Mouse (Mus musculus): ENCODE data around the gene Igf2bp2.
A peak's percentile ranks its signal among the peaks of the same experiment; 100 is the strongest.

Gene Igf2bp2

DNA sequence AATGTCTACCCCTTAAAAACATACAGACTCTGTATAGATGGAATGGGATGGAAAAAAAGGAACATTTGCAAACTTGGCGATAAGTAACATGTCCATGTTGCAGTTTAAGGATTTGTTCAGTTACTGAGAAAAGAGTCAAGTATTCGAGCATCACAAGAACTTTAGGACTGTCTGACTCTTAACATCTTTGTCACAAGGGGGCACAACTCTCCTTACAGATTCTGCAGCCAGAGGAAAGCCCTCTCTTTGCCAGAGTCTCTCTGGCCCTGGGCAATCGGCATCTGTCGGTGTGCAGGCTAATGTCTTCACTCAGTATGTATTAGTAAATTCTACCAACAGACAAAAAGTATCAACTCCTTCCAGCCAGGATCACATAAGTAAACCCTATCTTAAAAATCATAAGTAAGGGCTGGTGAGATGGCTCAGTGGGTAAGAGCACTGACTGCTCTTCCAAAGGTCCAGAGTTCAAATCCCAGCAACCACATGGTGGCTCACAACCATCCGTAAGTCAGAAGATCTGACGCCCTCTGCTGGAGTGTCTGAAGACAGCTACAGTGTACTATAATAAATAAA is 57.0 kb downstream of the Igf2bp2 start:
- DNase-seq (ENCODE audit: low read depth, low spot score) = peak; percentile 37

- peak; percentile 51 for DNase-seq (ENCODE audit: low read depth, low spot score)
These were observed 63.0 kb downstream of the Igf2bp2 start for GRCm38 (mm10) chr16:22100067-22100466.

- DNase-seq (ENCODE audit: low read depth, low spot score) = peak; percentile 52
These were observed 65.4 kb downstream of the Igf2bp2 start for GRCm38 (mm10) chr16:22097659-22098058.

DNA sequence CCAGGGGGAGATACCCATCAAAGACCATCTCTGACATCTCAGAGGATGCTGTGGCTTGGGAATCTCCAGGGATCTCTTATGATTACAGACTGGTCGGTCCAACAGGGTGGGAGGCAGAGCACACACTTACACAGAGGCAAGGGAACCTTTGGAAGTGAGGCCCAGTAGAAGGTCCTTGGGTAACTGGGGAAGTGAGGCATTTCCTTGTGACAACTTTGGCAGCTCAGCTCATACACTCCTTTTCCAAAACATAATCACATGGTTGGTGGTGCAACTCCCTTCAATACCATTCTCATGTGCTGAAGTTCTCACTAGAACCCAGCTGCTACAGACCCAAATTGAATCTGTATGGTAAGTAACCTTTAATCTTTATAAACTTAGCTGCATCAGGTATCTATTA is 67.3 kb downstream of the Igf2bp2 start:
- peak; percentile 39 for DNase-seq (ENCODE audit: low read depth, low spot score)

GRCm38 (mm10) chr16:22091255-22091783 is 71.8 kb downstream of the Igf2bp2 start:
- no peak for DNase-seq (ENCODE audit: low read depth, low spot score)

GRCm38 (mm10) chr16:22085411-22085810 is 77.7 kb downstream of the Igf2bp2 start:
- DNase-seq (ENCODE audit: low read depth, low spot score) = no peak

DNA sequence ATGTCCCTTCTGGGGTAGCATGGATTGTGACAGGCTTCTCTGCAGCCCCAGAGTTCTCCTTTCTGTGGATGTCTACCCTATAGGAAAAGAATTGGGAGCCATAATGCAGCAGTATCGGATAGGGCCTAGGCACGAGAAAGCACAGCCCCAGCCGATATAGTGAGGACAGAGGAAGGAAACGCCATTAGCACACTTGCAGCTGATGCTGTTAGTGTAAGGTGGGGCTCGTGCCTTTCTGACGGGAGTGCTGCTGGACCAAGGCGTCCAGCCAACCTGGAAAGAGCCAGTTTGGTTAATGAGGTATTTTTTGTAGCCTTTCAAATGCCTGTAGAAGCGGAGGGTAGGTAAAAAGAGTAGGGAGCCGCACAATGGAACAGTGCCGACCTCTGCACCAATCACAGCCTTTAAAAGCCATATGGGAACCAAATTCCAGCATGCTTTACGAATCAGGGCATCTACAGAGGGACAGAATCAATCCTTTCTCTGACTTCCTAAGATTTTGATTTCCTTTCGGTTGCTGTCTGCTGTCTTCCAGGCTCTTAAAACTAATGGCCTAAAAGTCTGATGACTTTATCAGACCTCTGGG is 82.9 kb downstream of the Igf2bp2 start:
- DNase-seq (ENCODE audit: low read depth, low spot score) = no peak

DNA sequence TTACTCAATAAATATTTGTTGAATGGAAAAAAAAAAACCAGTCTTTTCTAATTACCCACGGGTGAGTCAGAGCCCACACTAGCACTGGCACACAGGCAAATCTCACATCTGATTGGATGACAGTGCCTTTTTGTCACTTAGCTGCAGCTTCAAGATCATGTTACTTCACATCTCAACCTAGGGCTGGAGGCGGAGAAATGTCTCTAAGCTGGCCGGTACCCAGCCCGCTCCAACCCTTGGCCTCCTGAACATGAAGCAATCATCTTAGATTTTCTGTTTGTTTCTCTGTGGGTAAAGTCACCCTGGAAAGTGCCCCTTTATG is 86.5 kb downstream of the Igf2bp2 start:
- peak; percentile 98 for DNase-seq (ENCODE audit: low read depth, low spot score)

- no peak for DNase-seq (ENCODE audit: low read depth, low spot score)
These were observed 87.1 kb downstream of the Igf2bp2 start for GRCm38 (mm10) chr16:22075829-22076619.

DNA sequence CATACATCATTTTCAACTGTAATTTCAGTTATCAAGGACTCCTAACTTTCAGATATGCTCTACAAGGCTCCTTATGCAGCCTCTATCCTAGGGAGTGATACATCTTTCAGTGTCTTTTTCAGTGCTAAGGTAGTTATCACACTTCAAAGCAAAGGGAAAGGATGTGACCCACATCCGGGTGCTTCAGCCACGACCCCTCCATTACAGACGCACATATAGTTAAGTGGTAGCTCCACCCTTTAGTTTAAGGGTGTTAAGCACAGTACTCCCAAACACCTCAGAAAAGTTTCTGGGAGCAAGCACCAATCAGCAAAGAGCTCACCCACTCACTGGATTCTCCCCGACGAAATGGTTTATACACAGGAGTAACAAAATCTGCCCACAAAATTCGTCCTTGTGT is 88.0 kb downstream of the Igf2bp2 start:
- DNase-seq (ENCODE audit: low read depth, low spot score) = no peak

- peak; percentile 43 for DNase-seq (ENCODE audit: low read depth, low spot score)
These were observed 91.7 kb downstream of the Igf2bp2 start for GRCm38 (mm10) chr16:22071361-22071760.

DNA sequence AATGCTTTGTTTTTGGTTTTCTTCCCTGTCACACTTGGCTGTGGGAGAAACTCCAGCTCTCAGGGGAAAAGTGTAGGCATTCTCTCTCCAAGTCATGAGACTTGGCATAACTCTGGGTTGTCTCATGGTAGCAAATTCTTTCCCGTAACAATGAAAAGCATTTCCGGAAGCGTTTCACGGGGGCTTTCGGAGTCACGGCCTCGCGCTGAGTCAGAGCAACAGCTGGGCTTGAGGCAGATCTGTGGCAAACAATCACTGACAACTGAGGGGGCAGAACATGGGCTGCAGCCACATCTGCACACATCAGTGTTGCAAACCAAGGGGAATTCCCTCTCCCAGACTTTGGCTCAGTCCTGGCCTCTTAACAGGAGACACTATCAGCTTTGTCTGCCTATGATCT is 95.7 kb downstream of the Igf2bp2 start:
- DNase-seq (ENCODE audit: low read depth, low spot score) = peak; percentile 99

DNA sequence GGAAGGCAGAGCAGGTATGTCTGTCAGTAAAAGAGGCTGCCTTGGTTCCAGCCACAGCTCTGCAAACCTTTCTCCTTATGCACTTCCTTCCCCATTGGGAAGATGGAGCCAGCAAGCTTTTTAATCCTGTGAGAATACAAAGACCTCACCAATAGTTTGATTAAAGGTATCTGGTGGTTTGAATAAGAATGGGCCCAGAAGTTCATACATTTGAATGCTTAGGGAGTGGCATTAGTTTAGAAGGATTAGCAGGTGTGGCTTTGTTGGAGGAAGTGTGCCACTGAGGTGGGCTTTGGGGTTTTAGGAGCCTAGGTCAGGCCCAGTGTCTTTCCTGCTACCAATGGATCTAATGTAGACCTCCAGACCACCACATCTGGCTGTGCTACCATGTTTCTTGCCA is 97.6 kb downstream of the Igf2bp2 start:
- no peak for DNase-seq (ENCODE audit: low read depth, low spot score)

DNA sequence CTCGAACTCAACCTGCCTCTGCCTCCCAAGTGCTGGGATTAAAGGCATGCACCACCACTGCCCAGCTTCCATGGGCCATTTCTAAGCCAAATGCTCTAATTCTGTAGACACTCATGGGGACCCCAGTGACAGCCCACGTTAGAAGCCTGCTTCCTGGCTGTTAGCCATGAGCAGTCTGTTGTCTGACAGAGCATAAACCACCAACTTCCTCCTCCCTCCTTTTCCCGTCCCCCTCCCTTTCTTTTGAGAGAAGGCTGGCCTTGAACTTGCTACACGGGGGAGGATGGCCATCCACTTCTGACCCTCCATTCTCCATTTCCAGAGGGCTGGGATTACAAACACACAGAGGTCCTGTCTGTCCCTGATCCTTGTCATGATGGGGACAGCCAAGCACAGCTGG is 100.8 kb downstream of the Igf2bp2 start:
- no peak for DNase-seq (ENCODE audit: low read depth, low spot score)

DNA sequence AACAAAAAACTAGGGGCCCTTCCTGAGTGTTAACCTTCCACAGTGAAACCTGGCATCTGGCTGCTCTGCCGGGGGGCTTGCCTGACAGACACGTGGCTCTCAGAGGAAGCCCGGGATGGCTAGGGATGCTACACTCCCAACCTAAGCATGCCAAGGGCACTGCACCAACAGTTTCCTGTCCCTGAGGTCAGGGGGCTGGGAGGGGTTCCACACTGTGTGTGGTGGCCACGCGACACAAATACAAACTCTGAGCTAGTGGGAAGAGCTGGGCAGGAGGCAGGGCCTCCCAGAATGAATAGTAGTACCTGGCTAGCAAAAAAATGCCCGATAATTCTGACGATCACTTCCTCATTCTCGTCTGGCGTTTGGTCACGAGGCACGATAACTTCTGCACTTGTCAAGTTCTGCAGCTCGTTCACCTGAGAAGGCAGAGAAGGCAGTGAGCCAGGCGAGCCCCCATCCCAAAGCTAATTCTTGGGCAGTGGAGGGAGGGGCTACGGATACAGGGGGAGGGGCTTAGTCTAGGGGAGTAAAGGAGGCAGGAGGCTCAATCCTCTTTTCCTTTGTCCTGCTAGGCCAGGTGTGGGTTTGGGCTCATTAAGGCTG is 101.4 kb downstream of the Igf2bp2 start:
- DNase-seq (ENCODE audit: low read depth, low spot score) = no peak

GRCm38 (mm10) chr16:22060416-22060815 is 102.7 kb downstream of the Igf2bp2 start:
- DNase-seq (ENCODE audit: low read depth, low spot score) = no peak

DNA sequence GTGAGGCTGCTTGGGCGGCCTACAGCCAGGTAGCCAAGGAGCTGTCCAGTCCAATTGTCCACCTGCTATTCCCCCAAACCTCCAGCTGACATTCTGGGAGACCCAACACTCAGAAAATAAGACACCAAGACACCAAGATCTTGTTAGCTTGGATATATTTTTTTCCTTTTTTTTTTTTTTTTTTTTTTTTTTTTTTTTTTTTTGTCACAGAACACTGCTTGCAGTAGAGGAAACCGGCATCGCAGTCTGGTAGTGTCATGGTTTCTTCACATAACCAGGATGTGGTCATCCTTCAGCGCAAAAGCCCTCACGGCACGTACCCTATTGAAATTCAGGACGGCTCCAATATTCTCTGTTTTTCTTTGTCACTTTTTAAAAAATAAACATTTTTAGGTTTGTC is 104.2 kb downstream of the Igf2bp2 start:
- no peak for DNase-seq (ENCODE audit: low read depth, low spot score)

DNA sequence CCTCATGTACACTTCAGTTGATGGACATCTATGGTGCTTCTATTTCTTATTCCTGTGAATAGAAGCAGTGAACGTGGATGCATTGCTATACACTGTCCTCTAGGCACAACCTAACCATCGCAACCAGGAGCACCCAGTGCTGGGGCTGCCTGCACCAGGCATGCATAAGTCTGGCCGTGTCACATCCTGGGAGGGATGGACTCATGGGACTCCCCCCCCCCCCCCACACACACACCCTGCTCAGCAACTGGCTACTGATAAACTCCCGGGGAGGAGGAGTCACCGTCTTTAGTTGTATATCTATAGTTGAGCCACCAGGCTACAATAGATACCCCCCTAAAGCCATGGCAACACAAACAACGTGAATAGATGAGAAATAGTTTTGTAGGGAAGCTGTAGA is 105.6 kb downstream of the Igf2bp2 start:
- DNase-seq (ENCODE audit: low read depth, low spot score) = no peak

GRCm38 (mm10) chr16:22053411-22053810 is 109.7 kb downstream of the Igf2bp2 start:
- no peak for DNase-seq (ENCODE audit: low read depth, low spot score)

DNA sequence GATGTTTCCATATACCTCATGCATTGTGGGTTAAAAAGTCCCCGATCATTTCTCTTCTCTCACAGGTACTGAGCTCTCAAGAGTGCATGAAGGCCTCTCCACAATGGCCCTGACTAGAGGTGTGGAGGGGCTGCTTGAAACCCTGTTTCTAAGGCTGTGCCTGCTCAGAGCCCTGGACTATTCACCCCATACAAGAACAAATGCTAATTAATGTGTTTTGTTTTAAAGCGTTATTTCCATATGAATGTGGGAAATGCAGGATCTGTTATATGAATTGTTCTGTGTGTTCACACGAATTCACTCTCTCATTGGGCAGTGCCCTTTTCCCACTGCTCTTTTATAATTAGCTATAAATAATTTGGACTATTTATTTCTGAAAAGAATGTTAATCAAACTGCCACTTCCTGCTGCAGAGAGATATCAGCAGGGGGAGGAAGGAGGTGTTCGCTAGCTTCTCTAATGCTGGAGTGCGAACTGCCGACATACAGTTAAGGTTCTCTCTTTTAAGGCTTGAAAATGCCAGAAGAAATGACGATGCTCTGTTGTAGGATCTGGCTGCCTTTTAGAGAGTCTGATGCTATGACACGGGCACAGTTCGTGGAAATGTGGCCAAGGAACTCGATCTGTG is 116.2 kb downstream of the Igf2bp2 start:
- DNase-seq (ENCODE audit: low read depth, low spot score) = no peak

DNA sequence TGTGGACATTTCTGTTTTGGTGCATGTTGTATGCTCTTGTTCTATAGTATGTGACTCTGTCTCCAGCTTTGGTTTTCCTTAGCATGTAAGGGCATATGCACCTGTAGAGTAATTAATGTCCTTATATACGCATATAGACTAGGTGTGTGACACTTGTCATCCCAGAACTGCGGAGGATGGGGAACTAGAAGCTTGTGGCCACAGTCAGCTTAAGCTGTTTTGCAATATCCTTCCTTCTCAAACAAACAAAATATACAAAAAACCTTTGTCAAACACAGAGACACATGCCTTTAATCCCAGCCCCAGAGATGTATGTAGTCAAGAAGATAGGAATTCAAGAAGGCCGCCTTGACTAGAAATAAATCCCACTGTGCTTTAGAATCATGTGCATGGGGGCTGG is 117.2 kb downstream of the Igf2bp2 start:
- DNase-seq (ENCODE audit: low read depth, low spot score) = no peak

- no peak for DNase-seq (ENCODE audit: low read depth, low spot score)
These were observed 119.3 kb downstream of the Igf2bp2 start for GRCm38 (mm10) chr16:22043830-22044229.

All from 3T3-L1 (cell line).